Mouse (Mus musculus) heart, postnatal 0 days (tissue): ENCODE measurements around the gene Glb1l3. TPM values are rescaled to one million over a fixed set of nuclear protein-coding genes. Genes with fewer than 3 reads are reported as not detected.

Experiments
- ATAC-seq: fragments of 200-750 bp; cut with Nextera tagmentation; 2 replicates; pipeline ENCODE4 v1.8.0; 2017; ENCODE audit warnings: low read depth, moderate number of reproducible peaks, moderate library complexity; ENCODE audit not compliant: insufficient read depth
- DNase-seq: peaks from one replicate; pipeline ENCODE4 v3.0.0-alpha.2; 2016; ENCODE audit warnings: low spot score
- H3K27ac ChIP-seq: fragments of 300-500 bp; sonication (generic); 2 replicates; pipeline ENCODE4 v1.5.1; 2014; ENCODE audit warnings: low read depth, mild to moderate bottlenecking
- H3K27me3 ChIP-seq: fragments of 300-500 bp; sonication (generic); 2 replicates; pipeline ENCODE4 v1.6.1; 2014; ENCODE audit warnings: low read length, mixed read lengths; ENCODE audit not compliant: control insufficient read depth, insufficient read depth
- H3K36me3 ChIP-seq: fragments of 300-500 bp; sonication (generic); replicated peaks from 2 replicates; pipeline ENCODE4 v1.6.1; 2014; ENCODE audit warnings: low read length, mixed read lengths; ENCODE audit not compliant: control insufficient read depth, insufficient read depth
- H3K4me1 ChIP-seq: fragments of 300-500 bp; sonication (generic); 2 replicates; pipeline ENCODE4 v1.6.1; 2014; ENCODE audit warnings: antibody characterized with exemption; ENCODE audit not compliant: control insufficient read depth, insufficient read depth
- H3K4me2 ChIP-seq: fragments of 300-500 bp; sonication (generic); 2 replicates; pipeline ENCODE4 v1.6.1; 2014; ENCODE audit warnings: low read depth, mild to moderate bottlenecking, low read length, moderate library complexity
- H3K4me3 ChIP-seq: fragments of 300-500 bp; sonication (generic); 2 replicates; pipeline ENCODE4 v1.5.1; 2014; ENCODE audit warnings: low read depth, low read length
- H3K9ac ChIP-seq: fragments of 300-500 bp; sonication (generic); replicated peaks from 2 replicates; pipeline ENCODE4 v1.6.1; 2014; ENCODE audit warnings: low read depth, low read length, mixed read lengths
- H3K9me3 ChIP-seq: fragments of 300-500 bp; sonication (generic); replicated peaks from 2 replicates; pipeline ENCODE4 v1.6.1; 2016; ENCODE audit warnings: low read length; ENCODE audit not compliant: control insufficient read depth
- CTCF ChIP-seq: IDR thresholded peaks from 2 replicates; pipeline ENCODE4 v1.5.1; 2016; ENCODE audit warnings: antibody characterized with exemption, control low read depth, low read depth
- EP300 ChIP-seq: IDR thresholded peaks from 2 replicates; pipeline ENCODE4 v1.6.1; 2016; ENCODE audit warnings: antibody characterized with exemption, low read depth
- WGBS: fragments of 180-500 bp; shearing (Covaris S2); extraction: QIAGEN DNeasy Blood & Tissue Kit; methylation state at CpG from one replicate; pipeline ENCODE4 v1.1.7; 2014; 5-methylcytosine and 5-hydroxymethylcytosine counted together
- polyA plus RNA-seq: library from polyadenylated mRNA; unstranded; fragments of >200 nt; fragmentation: Nextera tagmentation; extraction: Ambion mirVana; gene quantifications from 2 replicates; pipeline ENCODE4 v1.2.1, GENCODE M21; 2015
- total RNA-seq: library from RNA; depleted of rRNA; stranded (reverse); fragments of >200 nt; gene quantifications from 2 replicates; pipeline ENCODE4 v1.2.3, GENCODE M21; 2014; ENCODE audit warnings: low replicate concordance; rRNA removed

Gene Glb1l3
- total and polyA plus RNA-seq, 2 experiments from 2014 or later = not detected

DNA sequence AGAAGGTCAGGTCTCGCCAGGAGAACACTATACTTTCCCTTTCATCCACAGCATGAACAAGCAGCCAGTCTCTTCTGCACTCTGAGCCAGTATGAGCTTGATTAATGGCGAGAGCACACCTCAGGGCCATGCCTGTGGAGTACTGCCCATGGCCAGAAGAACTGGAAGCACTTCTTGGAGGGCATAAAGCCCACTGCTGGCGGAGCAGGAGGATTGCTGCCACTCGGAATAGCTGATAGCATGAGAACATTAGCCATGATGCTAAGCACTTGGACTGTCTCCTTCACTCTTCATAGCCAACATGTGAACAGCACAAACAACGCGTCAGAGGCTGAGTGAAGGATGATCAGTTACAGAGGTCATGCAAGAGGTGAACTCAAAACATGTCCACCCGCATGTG, 82.3 kb downstream of the Glb1l3 start:
- 80% methylated on average over 7 of the region's 7 CpGs for WGBS
- Histone ChIP-seq H3K9me3 (no peaks in the 10 kb centered on the region), H3K36me3 (no peaks in the 10 kb centered on the region), H3K9ac (no peak overlapping the region), H3K27me3 (no peaks in the 10 kb centered on the region), H3K4me1 (no peaks in the 10 kb centered on the region), H3K27ac (no peak overlapping the region), H3K4me3 (no peak overlapping the region), H3K4me2 (no peak overlapping the region)
- ATAC-seq = no peak
- no peak for TF ChIP-seq EP300
- TF ChIP-seq CTCF = no peak
- no peak for DNase-seq

DNA sequence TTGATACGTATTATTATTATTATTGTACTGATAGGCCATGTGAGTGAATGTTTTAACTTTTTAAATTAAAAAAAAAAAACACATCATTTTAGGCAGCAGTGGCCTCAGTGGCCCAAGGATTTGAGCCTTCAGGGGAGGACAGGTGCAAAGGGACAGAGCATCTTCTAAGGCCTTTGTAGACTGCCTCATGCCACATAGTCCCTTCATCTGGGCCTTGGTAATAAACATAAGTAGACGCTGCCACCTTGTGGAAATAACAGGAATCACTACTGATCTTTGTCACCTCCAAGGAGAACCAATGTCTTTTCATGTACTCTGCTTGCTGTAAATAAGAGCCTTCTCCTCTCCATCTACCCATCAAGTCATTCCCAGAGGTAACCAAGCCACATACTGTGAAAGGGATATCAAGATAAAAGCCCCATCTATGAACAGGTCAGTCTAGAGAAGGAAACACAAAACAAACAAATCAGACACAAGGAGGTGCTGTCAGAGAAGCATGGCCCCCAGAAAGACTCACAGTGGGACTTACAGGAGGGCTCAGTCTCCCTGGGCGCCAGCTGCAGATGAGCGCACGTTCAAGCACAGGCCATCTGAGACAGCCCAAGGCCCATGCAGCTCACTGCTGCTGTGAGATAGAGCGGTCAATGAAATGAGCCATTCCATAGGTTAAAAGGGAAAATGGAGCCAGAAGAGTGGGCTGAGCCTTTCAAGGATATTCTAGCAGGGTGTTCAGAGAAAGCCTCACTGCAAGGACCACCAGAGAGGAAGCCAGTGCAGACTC, 84.4 kb downstream of the Glb1l3 start:
- H3K4me3 ChIP-seq = no peak overlapping the region
- H3K9ac ChIP-seq = no peak overlapping the region
- no peak overlapping the region for H3K4me2 ChIP-seq
- H3K9me3 ChIP-seq = no peaks in the 10 kb centered on the region
- TF ChIP-seq CTCF (peak; percentile 76), EP300 (no peak)
- no peaks in the 10 kb centered on the region for H3K27me3 ChIP-seq
- 64% methylated on average over 6 of the region's 6 CpGs for WGBS
- DNase-seq (peak; percentile 39), ATAC-seq (no peak)
- no peaks in the 10 kb centered on the region for H3K4me1 ChIP-seq
- H3K27ac ChIP-seq = no peak overlapping the region
- H3K36me3 ChIP-seq = no peaks in the 10 kb centered on the region

DNA sequence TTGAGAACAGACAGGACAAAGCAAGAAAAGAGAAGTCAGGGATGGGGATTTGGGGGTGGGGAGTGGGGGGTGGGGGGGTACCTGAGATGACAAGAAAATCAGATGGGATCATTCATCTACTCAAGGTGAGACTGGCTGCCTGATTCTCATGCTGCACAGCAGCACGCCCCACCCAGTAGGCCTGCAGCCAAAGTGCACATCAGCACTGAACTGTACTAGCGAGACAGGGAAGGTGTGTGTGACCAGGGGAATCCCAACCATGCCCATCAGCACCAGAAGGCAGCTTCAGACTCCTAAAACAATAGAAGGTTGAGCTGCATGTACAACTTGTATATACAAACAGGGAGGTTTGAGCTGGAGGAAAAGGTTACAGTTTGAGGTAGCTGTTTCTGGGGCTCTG, 85.0 kb downstream of the Glb1l3 start:
- no peaks in the 10 kb centered on the region for H3K36me3 ChIP-seq
- no peak overlapping the region for H3K27ac ChIP-seq
- 65% methylated on average over 2 of the region's 2 CpGs for WGBS
- no peak overlapping the region for H3K4me3 ChIP-seq
- H3K4me2 ChIP-seq = no peak overlapping the region
- DNase-seq (no peak), ATAC-seq (no peak)
- H3K27me3 ChIP-seq = no peaks in the 10 kb centered on the region
- no peak for TF ChIP-seq EP300
- TF ChIP-seq CTCF = no peak
- no peaks in the 10 kb centered on the region for H3K9me3 ChIP-seq
- H3K4me1 ChIP-seq = no peaks in the 10 kb centered on the region
- H3K9ac ChIP-seq = no peak overlapping the region

DNA sequence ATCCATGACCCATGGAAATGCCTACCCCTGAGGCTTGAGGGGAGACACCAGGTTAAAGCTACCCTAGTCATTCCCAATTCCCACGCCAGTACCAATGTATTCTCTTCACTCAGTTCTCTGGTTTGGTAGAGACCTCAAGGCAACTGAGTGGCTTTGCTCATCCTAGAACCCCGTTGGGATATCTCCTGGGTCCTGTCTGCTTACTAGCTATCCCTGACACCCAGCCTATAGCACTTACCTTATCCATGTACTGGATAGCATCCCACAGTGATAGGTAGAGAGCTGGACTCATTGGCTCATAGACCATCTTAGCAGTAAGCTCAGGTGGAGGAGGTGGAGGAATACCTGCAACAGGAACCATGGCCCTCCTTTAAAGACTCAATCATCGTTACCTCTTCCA, 92.5 kb downstream of the Glb1l3 start:
- Histone ChIP-seq H3K9me3 (no peaks in the 10 kb centered on the region), H3K4me3 (no peak overlapping the region), H3K9ac (no peak overlapping the region), H3K36me3 (no peaks in the 10 kb centered on the region), H3K27ac (no peak overlapping the region), H3K4me2 (no peak overlapping the region), H3K4me1 (no peaks in the 10 kb centered on the region), H3K27me3 (no peaks in the 10 kb centered on the region)
- no peak for TF ChIP-seq CTCF
- no peak for TF ChIP-seq EP300
- no peak for DNase-seq
- ATAC-seq = no peak
- WGBS = 70% methylated on average over 3 of the region's 3 CpGs

Other genes with a start within 250 kb of the Glb1l3 start
- gene B3gat1, start 127.2 kb downstream of the Glb1l3 start, total RNA-seq = not detected in 2 replicates
- gene B3gat1, start 127.2 kb downstream of the Glb1l3 start, polyA plus RNA-seq = not detected in 2 replicates
- 0.23 TPM in 2 replicates for gene Glb1l2, start 54.4 kb downstream of the Glb1l3 start, total RNA-seq
- 0.30 and 0.45 TPM in 2 replicates for gene Glb1l2, start 54.4 kb downstream of the Glb1l3 start, polyA plus RNA-seq
- not detected in 2 replicates for gene Gm1110, start 62.2 kb upstream of the Glb1l3 start, total RNA-seq
- gene Gm1110, start 62.2 kb upstream of the Glb1l3 start, polyA plus RNA-seq = 0.15 and 0.18 TPM in 2 replicates
- 33.7 and 45.9 TPM in 2 replicates for gene Acad8, start 138.7 kb upstream of the Glb1l3 start, total RNA-seq
- 40.3 and 40.5 TPM in 2 replicates for gene Acad8, start 138.7 kb upstream of the Glb1l3 start, polyA plus RNA-seq
- 12.9 and 23.2 TPM in 2 replicates for gene Thyn1, start 138.8 kb upstream of the Glb1l3 start, total RNA-seq
- 74.9 and 77.7 TPM in 2 replicates for gene Thyn1, start 138.8 kb upstream of the Glb1l3 start, polyA plus RNA-seq
- 30.6 and 34.4 TPM in 2 replicates for gene Vps26b, start 169.2 kb upstream of the Glb1l3 start, total RNA-seq
- gene Vps26b, start 169.2 kb upstream of the Glb1l3 start, polyA plus RNA-seq = 12.6 and 13.3 TPM in 2 replicates
- gene Ncapd3, start 169.3 kb upstream of the Glb1l3 start, total RNA-seq = 23.7 and 36.8 TPM in 2 replicates
- gene Ncapd3, start 169.3 kb upstream of the Glb1l3 start, polyA plus RNA-seq = 10.4 and 10.5 TPM in 2 replicates